Mouse (Mus musculus): ENCODE measurements around the gene Chn2. TPM values are rescaled to one million over a fixed set of nuclear protein-coding genes. Genes with fewer than 3 reads are reported as not detected.

Chn2 gene
- total RNA-seq, 2 experiments from 2014 or later: 1.0 to 1.3 TPM

DNA sequence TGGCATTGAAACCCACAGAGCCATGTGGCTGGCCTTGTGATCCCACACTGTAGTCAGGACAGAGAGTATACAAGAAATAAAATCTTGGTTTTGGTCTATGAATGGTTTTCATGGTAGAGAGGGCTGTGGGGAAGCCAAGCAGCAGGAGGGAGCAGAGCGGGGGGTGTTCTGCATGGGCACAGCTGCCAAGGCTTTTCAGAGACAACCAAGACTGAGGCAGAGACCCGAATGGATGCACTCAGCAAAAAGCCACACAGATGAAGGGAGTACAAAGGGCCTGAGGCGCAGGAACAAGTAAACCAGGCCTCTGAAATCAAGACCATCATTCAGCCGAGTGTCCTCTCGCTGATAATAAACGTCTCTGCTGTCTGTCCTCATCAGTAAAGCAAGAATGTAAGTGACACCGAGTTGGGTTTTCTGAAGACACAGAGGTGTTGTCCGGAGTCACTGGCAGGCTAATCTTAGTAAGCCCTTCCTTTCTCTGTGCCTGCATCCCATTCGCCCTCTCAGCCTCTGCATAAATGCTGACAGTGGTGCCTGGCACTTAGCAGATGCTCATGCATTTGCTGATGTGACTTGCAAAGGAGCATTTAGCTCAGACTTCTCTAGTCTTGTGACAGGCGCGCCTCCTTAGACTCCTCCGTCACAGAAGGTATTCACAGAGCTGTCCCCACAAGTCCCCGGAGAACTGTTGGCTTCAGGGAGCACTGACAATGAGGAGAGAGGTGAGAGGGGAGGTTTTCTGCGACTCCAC lies 144.6 kb downstream of the Chn2 start:
- no peak overlapping the region for H3K27ac ChIP-seq
- no peak for TF ChIP-seq CTCF (IDR thresholded peaks at IDR 0.05)
- no peak for DNase-seq
- no peak overlapping the region for H3K4me3 ChIP-seq
- intact Hi-C loops (cut with DNase I): no loop called here

DNA sequence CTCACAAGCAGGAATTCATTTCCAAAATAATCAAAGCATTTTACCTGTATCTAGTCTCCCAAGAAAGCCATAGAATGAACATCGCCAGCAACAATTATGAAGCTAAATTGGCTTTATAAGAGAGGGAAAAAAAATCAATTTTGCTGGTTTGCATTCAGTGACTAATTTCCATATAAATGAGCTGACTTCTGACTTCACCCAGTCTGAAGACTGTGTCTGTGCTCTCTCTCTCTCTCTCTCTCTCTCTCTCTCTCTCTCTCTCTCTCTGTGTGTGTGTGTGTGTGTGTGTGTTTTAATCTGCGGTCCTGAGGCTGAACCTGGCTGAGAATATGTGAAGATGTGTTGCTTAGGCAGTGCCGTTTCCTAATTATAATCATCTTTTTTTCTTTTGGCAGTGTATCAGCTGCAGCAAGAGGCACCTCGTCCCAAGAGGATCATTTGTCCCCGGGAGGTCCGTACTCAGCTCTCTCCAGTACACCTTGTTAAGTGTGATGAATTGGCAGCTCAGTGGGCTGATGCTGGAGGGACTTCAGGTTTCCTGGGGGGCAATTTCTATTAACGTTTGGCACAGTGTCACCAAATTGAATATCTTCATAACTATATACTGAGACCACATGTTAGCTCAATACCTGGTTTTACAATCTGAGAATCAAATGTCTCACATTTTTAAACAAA lies 154.4 kb downstream of the Chn2 start:
- intact Hi-C loops (cut with DNase I): no loop called here
- no peak for DNase-seq
- no peak for TF ChIP-seq CTCF (IDR thresholded peaks at IDR 0.05)

DNA sequence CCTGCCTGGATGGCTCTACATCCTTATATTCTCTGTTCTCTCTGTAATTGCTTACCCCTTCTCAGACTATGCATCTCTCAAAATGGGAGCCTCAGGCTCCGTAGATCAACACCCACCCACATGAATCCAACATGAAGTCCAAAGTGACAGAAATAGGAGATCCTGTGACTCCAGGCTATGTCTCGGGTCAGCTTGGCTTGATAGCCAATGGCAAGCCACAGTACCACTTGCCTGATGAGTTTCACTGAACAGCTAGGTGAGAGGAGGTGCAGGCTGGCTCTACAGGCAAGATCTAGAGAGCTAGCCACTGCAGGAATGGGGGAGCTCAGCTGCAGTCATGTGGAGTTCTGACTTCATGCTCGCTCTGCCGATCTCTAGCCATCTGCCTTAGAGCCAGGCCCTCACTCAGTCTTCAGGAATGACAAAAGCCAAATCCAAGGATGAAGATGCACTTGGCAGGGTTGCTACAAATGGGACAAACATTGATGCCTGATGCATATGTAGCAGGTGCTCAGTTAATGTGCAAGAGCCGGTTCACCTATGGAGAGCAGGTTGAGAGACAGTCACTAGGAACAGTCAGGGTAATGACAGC lies 158.6 kb downstream of the Chn2 start:
- TF ChIP-seq CTCF (IDR thresholded peaks at IDR 0.05): no peak
- intact Hi-C loops (cut with DNase I): no loop called here
- Histone ChIP-seq H3K27ac (no peak overlapping the region), H3K4me3 (no peak overlapping the region)
- no peak for DNase-seq

More for the DNA sequence above, 154.4 kb downstream of the Chn2 start:
- no peak overlapping the region for H3K27ac ChIP-seq
- H3K4me3 ChIP-seq: no peak overlapping the region

DNA sequence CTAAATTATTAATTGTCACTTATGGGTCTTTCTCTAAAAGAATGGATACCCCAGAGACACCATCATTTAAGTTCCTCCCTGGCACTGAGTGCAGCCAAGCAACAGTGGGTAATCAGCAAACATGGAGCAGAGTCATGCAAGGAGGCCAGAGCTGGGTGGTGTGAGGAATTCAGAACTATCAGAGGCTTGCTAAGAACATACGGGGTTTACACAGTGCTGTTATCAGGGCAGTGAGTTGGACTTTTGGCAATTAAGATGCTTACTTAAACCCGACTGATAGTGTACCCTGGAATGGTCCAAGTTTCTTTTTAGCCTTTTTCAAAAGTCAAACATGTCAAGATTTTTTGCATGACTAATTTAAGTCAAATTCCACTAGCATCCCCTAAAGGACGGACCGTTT lies 160.2 kb downstream of the Chn2 start:
- no peak for DNase-seq
- intact Hi-C loops (cut with DNase I): no loop called here
- Histone ChIP-seq H3K27ac (no peak overlapping the region), H3K4me3 (no peak overlapping the region)
- TF ChIP-seq CTCF (IDR thresholded peaks at IDR 0.05): no peak

DNA sequence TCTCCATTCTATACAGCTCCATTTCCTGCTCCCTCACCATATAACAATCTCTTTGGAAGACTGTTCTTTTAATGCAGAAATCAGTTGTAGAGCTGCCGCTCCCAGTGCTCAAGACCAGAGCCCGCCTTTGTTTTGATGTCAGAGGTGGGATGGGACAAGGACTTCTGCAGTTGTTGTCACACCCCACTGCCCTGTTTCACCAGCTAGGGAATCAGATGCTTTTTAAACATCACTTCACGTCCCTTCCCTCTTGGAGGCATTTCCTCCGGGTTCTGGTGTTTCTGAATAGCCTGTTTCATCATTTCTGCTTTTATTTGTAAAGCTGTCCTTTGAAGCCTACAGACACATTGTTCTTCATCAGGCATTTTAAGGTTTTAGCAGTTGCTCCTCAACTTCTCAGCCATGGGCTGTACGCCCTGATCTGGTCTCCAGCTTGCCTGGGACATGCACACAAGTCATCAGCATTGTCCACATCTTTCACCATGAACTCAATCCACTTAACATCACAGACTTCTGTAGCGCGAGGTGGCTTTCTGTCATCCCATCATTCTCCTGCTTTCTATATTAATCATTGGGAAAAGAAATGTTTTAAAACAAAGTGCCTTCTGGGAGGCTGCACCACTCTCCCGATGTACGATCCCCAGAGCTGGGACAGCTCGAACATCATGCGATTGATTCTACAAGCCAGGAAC lies 160.8 kb downstream of the Chn2 start:
- intact Hi-C loops (cut with DNase I): no loop called here

DNA sequence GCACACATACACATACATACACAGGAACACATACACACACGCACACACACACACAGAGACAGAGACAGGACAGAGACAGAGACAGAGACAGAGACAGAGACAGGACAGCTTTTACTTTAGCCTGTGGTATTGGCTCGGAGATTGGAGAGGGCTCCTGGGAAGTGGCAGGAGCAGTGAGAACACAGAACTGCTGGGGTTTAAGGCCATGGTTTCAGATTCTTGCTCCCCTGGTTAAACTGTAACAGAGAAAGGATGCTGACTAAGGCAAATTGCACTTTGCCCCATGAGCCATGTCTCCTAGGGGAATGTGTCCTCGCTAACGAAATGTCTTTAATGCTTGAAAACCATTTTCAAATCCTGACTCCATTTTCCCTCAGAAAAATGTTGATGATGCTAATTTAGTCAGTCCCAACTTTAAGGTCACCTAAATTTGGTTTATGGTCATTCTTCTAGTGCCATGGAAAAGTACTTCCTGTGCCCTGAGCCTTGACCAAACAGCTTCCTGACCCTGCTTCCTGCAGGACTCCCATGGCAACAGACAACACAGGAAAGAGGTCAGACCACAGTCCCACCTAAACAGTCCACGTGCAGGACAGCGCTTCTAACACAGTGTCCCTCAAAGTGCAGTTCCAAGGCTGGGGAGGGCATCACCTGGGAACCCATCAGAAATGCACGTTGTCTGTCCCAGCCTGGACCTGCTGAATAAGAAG lies 163.1 kb downstream of the Chn2 start:
- no peak for DNase-seq
- no peak for TF ChIP-seq CTCF (IDR thresholded peaks at IDR 0.05)
- H3K4me3 ChIP-seq: no peak overlapping the region
- intact Hi-C loops (cut with DNase I): no loop called here
- H3K27ac ChIP-seq: 0 out of 2 replicates have a peak overlapping the region, but pooled peaks have one; percentile 6

More for the DNA sequence above, 160.8 kb downstream of the Chn2 start:
- Histone ChIP-seq H3K27ac (no peak overlapping the region), H3K4me3 (no peak overlapping the region)
- TF ChIP-seq CTCF (IDR thresholded peaks at IDR 0.05): no peak
- no peak for DNase-seq

DNA sequence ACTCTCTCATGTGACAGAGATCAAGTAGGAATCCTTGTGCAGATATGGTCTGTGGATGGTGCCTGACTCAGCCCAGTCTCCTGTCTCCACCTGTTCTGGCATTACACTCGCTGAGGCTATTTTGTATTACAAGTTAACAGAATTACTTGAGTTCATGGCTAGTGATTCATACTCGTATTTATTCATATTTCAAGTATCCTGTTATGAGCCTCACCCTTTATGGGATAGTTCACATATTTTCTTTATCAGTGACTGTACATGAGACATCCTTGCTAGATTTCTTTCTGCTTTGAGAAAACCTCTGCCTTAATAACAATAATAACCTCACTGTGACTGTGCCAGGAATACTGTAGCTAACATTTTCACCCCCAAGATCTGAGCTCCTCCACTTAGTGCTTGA lies 164.0 kb downstream of the Chn2 start:
- intact Hi-C loops (cut with DNase I): no loop called here
- no peak overlapping the region for H3K4me3 ChIP-seq
- H3K27ac ChIP-seq: peak overlapping the region; percentile 6; the same call in 1 of the 2 replicates
- no peak for TF ChIP-seq CTCF (IDR thresholded peaks at IDR 0.05)
- DNase-seq: no peak

DNA sequence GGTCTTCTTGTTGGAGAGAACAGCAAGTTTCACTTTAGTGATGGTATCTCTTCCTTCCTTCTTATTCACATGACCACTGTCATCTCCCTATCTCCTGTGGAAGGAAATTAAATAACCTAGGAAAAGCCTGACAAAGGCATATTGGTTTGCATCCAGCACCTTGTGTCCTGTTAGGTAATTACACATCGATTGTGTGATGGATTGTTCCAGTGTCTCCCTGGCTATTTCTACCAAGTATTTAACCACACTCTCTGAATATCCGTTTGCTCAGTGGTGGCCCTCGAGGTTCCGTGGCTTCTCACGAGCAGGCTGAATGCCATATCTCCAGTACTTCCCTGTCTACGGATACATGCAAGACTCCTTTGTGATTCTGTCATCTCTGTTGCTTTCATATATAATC lies 164.6 kb downstream of the Chn2 start:
- intact Hi-C loops (cut with DNase I): no loop called here
- TF ChIP-seq CTCF (IDR thresholded peaks at IDR 0.05): no peak
- no peak for DNase-seq
- Histone ChIP-seq H3K27ac (0 out of 2 replicates have a peak overlapping the region, but pooled peaks have one; percentile 12), H3K4me3 (no peak overlapping the region)

DNA sequence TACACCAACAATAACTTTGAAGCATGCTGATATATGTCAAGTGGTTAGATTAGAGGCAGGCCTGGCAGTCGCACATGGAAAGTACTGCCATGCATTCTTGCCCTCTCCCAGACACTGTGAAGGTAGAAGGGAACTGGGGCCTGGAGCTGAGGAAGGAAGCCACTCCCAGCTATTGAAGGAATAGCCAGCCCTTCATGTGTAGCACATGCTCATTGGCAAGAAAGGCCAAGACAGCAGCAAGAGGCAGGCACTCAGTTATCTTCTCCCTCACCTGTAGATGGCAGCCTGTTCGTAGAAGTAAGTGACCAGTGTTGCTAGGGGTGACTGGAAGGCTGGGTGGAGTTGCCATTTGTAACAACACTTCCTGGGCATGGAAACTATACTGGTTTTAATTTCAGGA lies 165.6 kb downstream of the Chn2 start:
- intact Hi-C loops (cut with DNase I): no loop called here
- Histone ChIP-seq H3K4me3 (no peak overlapping the region), H3K27ac (no peak overlapping the region)
- no peak for DNase-seq
- TF ChIP-seq CTCF (IDR thresholded peaks at IDR 0.05): peak; percentile 35

DNA sequence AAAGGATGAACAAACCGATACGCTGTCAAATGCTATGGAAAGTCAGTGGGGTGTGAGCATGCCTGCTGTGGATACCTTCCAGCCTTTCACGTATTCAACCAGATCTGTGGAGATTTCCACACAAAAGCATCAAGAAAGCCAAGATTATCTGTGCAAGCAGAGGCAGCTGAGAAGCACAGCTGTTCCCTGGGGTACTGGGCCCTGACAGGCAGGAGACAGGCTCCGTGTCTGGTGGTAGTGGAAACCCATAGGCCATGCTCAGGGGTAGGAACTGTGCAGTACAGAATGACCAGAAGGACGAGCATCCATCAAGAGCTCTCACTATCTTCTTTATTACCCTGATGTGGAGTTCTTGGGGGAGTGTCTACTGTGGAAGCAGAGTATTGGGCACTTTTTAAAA lies 166.1 kb downstream of the Chn2 start:
- intact Hi-C loops (cut with DNase I): no loop called here
- no peak for DNase-seq
- Histone ChIP-seq H3K4me3 (no peak overlapping the region), H3K27ac (no peak overlapping the region)
- TF ChIP-seq CTCF (IDR thresholded peaks at IDR 0.05): no peak

DNA sequence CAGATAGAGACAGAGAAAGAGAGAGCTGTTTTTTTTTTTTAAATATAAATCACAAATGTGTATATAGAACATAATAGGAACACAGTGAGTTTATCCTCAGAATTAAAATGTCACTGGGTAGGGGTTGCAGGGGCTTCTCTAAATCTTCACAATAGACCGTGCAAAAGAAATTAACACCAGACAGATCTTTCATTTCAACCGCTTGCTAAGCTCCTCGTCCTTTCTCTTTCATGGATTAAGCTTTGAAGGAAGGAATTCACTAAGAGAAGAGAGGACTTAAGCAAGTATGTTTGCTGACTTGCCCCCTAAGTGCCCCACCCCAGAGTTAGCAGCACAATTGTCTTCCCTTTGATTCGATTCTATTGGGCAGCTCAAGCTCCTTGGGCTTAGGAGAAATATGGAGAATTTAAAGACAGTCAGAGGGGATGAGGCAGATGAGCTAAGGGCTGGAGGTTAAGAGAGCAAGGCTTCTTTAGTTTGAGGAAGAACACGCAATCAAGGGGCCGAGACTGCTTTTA lies 166.9 kb downstream of the Chn2 start:
- intact Hi-C loops (cut with DNase I): no loop called here

DNA sequence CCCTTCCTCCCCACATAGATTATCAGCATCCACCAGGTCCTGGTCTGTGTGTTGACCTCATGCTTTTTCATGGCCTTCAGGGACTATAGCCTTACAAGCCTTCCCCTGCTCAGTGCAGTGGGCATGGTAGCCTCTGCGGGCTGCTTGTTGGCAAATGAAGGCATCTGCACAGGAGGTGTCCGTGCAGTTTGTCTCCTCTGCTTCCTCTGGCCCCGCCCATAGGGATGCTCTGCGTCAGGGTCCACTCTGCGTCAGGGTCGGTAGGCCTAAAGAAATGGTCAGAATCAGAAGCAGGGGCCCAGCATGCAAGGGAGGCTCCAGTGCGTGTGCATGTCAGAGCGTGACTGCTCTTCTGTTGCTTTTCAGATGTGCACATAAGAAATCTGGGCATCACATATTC lies 169.4 kb downstream of the Chn2 start:
- H3K27ac ChIP-seq: no peak overlapping the region
- DNase-seq: no peak

More for the DNA sequence above, 166.9 kb downstream of the Chn2 start:
- no peak for DNase-seq
- Histone ChIP-seq H3K27ac (no peak overlapping the region), H3K4me3 (no peak overlapping the region)
- no peak for TF ChIP-seq CTCF (IDR thresholded peaks at IDR 0.05)

More for the DNA sequence above, 169.4 kb downstream of the Chn2 start:
- no peak for TF ChIP-seq CTCF (IDR thresholded peaks at IDR 0.05)
- H3K4me3 ChIP-seq: no peak overlapping the region
- intact Hi-C loops (cut with DNase I): no loop called here
